Mouse (Mus musculus) adrenal gland, adult (tissue): Measurements from ENCODE around the gene Rbpjl.

Experiments
- DNase-seq, 2 experiments: peaks; one replicate each; pipeline ENCODE4 v3.0.0; 2022 to 2023; ENCODE audit warnings: low spot score in 1 of 2; ENCODE audit not compliant: inconsistent age in 2 of 2

Gene Rbpjl

DNA sequence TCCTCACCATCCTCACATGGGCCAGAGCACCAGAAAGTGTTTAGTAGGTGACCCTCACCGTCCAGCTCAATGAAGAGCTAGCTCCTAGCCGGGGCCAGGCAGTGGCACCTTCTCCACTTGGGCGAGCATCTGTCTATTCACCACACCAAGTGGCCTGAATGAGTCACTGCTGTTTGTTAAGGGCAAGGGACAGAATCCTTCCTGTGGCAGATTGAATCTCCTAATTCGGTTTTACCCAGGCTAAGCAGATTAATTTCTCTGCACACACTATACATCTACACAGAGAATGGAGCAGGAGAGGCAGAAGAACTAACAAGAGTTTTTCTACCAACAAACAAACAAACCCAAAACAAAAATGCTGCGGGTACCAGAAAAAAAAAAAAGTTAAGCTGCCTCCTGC lies 24.0 kb downstream of the Rbpjl start:
- DNase-seq, result peak in 1 of 2 experiments; percentile 32

- no peak for DNase-seq
These were observed 25.5 kb downstream of the Rbpjl start for GRCm38 (mm10) chr2:164428451-164428850.

DNA sequence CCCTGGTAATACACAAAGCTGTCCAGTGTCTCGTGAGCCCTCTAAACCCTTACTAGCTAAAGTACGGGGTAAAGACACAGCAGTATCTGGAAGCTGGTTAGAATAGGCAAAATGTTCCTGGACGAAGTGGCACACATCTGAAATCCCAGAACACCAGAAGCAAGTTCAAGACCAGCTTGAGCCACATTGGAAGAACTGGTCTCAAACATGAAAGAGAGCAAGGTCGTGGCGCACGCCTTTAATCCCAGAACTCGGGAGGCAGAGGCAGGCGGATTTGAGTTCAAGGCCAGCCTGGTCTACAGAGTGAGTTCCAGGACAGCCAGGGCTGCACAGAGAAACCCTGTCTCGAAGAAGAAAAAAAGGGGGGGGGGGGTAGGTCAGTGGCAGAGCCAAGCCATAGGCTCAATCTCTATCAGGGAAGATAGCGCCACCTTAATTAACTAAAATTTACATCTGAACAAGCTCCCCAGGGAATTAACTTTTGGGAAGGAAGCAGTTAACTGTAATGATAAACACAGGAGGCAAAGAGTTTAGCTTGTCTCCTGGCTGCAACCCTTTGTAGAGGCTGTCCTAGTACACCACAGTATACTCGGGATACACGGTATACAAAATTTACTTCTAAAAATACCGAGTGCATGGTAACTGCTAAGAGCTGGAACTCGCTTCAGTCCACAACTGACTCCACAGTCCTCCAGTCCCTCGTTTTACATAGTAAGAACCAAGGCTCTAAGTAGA lies 27.1 kb downstream of the Rbpjl start:
- DNase-seq, result no peak

DNA sequence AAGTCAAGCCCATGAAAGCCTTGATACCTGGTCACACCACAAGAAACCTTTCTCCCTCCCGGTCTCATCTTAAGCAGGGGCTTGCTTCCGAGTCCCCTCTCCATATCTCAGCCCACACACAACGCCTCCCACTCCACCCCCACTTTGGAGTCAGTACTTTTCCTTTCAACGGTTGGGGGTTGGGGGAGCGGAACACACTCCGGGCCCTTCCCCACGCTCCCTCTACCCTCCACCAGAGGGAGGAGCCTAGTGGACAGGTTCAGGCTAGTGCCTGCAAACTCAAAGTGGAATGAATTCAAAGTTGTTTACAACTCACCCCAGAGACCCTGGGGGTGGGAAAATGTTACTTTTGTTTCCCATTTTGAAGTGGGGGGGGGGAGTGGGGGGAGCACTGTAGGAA lies 27.8 kb downstream of the Rbpjl start:
- peak in 1 of 2 experiments; percentile 17 for DNase-seq

DNA sequence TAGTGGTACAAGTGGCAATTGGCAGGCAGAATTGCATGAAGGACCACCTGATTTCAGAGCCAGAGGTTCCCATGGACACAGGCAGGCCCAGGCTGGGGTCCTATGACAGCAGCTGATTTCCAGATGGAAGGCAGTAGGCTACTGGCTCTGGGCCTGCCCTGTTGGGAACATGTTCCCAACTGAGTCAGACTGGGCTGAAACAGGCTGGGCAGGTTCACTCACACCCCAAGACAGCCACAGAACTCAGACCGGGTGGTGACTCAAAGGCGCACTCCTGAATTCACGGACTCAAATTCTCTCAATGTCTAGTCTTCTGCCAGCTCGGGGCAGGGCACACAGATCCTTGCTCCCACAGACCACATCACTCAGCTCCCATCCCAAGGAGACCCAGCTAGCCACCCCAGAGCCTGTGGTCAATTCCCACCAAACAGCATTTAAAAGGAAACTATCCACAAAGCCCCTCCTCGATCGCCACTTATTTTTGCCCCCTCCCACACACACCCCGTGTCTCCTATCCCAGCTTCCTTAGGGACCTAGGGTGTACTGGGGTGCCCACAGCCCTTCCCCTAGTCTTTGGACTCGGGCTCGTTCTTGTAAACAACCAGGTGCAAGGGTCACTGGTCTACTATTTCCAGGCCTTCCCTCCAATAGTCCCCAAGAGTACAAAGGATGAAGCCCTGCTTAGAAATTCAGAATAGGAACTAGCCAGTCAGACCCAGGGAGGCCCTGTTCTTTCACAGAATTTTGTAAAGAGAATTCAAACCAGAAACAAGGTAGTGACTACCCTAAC lies 28.9 kb downstream of the Rbpjl start:
- DNase-seq, result peak in 1 of 2 experiments; percentile 23

- DNase-seq, result peak in 1 of 2 experiments; percentile 62
These were observed 29.7 kb downstream of the Rbpjl start for GRCm38 (mm10) chr2:164432541-164433191.

DNA sequence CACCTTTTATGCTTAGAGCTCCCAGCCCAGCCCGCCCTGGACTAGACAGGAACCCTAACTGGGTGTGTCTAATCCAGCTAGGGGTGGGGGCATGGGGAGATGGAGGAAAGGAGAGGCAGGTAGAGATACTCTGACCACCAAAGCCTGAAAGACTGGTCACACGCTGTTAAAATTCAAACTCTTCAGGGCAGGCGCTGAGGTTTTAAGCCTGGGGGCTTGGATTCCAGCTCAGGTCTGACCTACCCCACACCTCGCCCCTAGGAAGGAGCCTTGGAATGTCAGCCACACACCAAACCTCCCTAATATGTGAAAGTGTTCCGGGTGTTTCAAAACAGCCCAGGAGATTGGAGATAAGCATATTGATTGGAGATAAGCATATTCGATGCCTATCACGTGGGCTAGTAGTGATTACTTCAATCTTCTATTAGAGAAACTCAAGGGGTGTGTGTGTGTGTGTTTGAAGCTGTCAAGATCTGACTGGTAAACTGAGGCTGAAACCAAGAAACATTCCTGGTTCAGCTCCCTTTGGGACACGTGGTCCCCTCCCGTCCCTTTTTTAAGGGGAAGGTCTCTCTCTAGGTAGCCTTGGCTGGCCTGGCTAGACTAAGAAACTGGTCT lies 30.4 kb downstream of the Rbpjl start:
- peak in 1 of 2 experiments; percentile 23 for DNase-seq

DNA sequence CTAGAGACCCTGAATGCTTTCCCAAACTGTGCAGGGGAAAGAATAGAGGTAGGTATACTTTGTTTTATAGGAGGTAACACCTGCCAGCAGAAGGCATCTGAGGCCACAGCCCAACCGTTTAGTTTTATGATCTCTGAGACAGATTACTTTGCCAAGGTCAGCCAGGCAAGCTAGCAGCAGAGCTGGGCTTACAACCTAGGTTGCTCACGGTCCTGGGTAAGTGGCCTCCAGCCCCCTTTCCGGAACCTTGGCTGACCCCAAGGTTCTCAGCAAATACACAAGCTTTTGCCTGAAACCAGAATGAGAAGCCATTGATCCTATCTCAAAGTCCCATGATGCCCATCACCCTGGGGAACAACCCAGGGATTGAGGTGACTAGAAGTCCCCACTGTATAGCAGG lies 31.7 kb downstream of the Rbpjl start:
- no peak for DNase-seq

DNA sequence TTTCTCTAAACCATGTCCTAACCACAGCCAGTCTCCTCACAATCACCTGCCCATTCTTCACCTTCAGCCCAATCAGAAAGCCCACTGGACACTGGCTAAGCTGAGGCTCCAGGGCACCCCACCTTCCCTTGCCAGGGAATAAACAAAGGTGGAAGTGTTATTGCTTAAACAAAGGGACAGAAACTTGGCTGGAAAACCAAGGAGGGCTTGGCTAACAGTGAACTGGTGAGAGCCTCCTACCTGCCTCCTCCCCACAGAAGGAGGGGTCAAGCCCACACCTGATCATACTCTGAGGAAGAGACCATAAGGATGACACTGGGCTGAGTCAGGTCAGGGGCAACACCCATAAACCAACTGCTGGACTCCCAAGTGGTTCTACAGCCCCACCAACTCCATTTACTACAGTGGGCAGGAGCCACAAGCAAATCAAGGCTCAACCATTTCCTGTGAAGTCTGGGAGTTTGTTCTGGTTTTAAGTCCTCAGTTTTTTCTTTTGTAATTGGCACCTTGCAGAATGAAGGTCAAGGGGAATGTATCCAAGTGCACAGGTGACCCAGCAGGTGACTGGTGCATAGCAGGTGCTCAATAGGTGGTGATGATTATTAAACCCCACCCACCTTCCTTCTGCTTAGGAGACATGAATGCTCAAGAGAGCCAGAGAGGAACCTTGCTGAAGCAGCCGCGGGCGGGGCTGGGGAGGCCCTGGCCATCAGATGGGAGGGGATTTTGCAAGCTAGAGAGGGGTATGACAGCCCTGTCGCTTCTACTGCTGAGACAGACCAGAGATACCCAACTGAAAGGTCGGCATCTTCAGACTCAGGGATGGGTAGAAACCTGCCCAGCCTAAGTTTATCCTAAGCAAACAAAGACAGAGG lies 32.5 kb downstream of the Rbpjl start:
- peak in 1 of 2 experiments; percentile 35 for DNase-seq

DNA sequence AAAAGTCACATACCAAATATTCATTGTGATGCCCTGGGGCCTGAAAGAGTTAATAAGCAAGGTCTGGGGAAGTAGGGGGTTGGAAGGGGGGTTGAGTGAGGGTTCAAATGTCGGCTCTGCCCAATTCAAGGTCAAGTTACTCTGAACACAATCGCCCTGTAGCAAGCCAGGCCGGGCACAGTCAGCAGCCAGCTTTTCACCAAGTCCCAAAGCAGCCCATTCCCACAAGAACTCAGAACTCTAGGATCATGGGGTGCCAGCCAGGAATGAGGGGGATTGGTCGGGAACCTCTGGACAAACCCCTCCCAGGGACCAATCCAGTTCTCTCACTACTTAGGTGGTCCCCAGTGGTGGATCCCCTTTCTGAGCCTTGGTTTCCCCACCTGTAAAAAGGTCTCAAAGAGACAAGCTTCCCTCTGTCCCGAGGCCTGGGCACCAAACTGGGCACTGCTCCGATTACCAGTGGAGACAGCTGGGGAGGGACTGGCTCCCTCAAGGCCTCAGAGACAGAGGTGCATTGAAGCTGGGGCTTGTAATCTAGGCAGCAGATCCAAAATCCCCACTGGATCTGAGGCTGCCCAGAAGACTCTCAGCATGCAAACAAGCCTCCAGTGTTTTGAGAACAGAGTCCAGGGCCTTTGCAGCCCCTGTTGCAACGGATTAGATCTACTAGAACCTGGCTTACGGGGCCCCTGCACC lies 33.4 kb downstream of the Rbpjl start:
- peak in 1 of 2 experiments; percentile 75 for DNase-seq

GRCm38 (mm10) chr2:164436961-164437360 lies 34.0 kb downstream of the Rbpjl start:
- DNase-seq, result peak in 1 of 2 experiments; percentile 72

DNA sequence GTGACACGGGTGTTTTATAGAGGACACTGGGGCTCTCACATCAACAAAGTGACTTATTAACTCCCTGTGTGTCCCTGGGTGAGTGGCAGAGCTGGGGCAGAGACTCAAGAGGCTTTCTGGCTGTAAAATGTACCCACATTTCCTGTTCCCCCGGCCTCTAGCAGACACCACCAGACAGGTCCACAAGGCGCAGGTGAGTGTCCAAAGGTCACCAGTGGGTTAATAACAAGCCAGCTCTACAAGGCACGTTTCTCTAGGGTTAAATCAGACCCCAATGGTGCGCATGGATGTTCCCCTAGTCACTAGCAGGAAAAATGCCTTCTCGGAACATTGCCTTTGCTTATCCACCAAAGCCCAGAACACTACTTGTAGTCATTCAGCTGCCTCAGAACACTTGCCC lies 34.8 kb downstream of the Rbpjl start:
- DNase-seq, result peak in 1 of 2 experiments; percentile 30

DNA sequence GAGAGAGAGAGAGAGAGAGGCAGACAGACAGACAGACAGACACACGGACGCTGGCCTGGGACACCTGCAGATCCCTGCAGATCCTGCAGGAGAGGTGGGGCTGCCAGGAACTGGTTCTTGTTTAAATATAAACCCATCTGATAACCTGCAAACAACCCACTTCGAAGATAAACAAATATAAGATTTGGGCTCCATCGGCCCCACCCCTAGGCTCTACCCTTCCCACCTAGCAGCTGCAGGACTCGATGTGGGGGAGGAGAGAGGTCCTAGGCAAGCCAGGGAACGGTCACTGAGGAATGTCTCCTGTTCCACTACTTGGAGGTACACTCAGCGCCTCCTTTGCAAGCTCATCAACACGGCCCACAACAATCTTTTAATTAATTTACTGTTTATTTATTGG lies 35.3 kb downstream of the Rbpjl start:
- DNase-seq, result no peak

DNA sequence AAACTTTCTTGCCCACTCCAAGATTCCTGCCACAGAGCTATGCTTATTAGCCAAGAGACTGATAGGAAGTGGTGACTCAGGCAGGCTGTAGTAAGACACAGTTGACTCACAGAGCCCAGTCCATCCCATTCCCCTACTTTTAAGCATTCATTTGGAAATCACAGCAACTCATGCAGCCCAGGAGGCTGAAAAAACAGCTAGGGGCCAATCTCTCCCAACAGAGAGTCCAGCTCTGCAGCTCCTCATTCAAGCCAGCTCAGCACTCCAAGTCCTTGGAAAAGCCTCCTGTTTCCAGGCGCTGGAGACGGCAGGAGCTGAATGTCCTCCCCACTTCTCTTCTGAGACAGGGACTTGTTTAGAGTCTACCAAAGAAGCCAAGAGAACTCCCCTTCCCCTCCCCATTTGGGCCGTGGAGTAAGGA lies 36.1 kb downstream of the Rbpjl start:
- peak; percentile 52 to 79 for DNase-seq

DNA sequence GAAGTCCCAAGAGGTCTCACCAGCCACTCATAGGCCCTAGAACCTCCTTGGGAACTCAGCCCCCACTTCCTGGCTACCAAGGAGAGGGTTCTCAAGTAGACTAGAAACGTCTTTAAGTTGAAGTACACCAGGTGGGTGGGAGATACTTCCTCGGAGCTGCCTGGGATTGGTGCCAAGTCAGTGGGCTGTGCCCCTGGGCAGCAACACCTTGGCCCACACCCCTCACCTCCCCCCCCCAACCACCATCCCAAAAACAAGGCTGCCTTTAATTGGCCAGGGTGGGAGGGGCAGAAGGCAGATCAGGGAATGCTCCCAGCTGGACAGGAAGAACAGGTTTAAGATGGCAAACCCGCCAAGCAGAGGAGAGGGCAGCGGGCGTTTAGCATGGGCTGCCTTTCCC lies 37.4 kb downstream of the Rbpjl start:
- DNase-seq, result no peak

- no peak for DNase-seq
These were observed 38.2 kb downstream of the Rbpjl start for GRCm38 (mm10) chr2:164441155-164441554.

DNA sequence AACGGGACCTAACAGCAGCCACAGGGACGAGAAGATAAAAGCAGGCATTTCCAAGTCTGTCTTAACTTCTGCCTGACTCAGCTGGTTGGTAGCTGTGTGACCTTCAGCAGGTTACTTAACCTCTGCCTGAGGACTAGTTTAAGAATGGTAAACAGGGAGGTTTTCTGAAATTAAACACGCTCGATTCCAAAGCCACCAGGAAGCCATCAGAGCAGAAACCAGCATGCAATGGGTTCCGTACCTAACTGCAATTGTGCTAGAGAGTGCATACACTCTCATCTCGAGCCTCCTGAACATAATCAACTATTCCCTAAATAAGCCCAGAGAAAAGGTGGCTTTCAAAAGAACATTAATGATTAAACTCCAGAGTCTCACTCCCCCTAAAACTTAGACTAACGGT lies 38.8 kb downstream of the Rbpjl start:
- DNase-seq, result peak in 1 of 2 experiments; percentile 60

- peak; percentile 69 to 90 for DNase-seq
These were observed 39.5 kb downstream of the Rbpjl start for GRCm38 (mm10) chr2:164442315-164443050.

DNA sequence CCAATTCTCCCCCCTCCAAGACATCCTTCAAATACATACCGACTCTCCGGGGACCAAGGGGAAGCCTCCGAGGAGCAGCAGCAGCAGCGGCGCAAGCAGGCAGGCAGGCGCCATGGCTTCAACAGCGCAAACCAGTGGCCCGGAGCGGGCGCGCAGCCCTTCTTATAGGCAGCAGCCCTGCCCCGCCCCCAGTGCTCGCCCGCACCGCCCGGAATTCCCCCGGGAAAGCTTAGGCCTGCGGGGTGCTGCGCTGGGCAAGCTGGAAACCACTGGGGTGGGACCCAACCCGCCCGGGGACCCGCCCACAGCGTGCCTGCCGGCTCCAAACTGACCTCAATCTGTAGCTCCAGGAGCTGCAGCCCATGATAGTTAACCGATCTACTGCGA lies 40.1 kb downstream of the Rbpjl start:
- DNase-seq, result peak; percentile 92 to 97
